Mouse (Mus musculus): ENCODE measurements around the gene Rc3h1.
"Not testable (repeated sequence)": the region's sequence is repeated elsewhere in the genome, so short reads cannot be mapped to it uniquely, and the experiment has no call there.

Rc3h1 gene

DNA sequence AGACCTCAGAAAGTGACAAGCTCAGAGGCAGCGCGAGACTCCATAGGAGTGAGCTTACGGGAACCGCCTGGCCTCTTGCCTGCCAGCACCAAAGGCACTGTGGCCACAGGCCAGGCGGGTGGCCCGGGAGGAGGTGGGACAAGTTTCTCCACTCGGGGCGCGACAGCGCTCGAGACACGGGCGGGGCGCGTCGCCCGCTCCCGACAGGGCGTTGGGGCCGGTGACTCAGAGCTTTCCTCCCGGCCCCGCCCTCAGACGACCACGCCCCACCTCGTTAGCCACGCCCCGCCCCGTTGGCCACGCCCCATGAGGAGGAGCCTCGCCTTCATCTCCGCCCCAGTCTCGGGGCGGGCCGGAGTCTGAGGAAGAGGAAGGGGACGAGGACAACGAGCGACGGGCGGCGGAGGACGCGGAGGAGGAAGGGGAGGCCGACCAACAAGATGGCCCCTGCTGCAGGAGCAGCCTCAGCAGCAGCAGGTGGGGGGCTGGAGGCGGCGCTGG, at the start of gene Rc3h1:
TSS of gene Rc3h1 (plus strand) at position 362 of the 501 bp plus-strand sequence.
- peak; percentile 96 for DNase-seq (ENCODE audit: low read depth, low spot score)

DNA sequence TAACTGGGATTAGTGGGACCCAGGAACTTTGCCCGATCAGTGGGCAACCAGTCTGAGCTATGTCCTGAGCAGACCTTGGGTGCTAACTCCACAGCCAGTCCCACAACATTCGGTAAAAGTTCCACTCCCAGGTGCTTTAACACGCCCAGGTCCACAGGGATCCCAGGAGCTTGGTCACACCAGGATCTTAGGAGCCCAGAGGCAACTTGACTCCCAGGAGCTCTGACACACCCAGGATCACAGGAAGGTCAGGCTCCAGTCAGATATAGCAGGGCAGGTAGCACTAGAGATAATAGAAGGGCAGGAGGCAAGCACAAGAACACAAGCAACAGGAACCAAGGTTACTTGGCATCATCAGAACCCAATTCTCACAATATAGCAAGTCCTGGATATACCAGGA, 48.1 kb upstream of the Rc3h1 start:
- DNase-seq (ENCODE audit: low read depth, low spot score): no peak

DNA sequence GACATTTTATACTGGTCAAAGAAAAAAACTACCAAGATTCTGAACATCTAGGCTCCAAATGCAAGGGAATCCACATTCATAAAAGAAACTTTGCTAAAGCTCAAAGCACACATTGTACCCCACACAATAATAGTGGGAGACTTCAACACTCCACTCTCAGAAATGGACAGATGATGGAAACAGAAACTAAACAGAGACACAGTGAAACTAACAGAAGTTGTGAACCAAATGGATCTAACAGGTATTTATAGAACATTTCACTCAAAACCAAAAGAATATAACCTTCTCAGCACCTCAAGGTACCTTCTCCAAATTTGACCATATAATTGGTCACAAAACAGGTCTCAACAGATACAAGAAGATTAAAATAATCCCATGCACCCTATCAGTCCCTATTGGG, 46.3 kb upstream of the Rc3h1 start:
- not testable (repeated sequence) for DNase-seq (ENCODE audit: low read depth, low spot score)

DNA sequence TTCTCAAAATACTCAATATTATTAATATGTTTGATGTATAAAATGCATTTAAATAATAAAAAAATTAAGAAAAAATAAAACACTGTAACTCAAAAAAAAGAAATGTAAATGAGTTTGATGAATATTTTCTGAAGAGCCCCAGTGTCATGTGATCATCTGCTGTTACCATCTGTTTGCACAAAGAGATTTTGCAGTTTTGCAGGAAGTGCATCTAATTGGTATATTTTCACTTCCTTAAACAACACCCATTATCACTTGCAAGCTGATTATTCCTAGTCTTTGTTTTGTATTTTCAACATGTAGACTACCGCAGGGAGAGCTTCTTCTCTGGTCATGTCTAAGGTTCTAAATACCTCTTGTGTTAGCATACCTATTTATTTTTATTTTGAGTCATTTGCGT, 45.1 kb upstream of the Rc3h1 start:
- no peak for DNase-seq (ENCODE audit: low read depth, low spot score)

DNA sequence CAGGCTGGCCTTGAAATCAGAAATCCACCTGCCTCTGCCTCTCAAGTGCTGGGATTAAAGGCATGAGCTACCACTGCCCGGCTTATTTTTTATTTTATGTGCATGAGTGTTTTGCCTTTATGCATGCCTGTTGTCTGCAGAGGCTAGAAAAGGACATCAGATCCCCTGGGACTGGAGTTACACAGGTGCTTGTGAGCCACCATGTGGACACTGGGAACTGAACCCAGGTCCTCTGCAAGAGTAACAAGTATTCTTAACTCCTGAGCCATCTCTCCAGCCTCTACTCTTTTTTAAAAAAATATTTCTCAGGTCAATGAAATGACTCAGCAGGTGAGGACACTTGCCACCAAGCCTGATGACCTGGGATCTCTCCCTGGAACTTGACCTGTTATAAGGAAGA, 44.6 kb upstream of the Rc3h1 start:
- no peak for DNase-seq (ENCODE audit: low read depth, low spot score)

DNA sequence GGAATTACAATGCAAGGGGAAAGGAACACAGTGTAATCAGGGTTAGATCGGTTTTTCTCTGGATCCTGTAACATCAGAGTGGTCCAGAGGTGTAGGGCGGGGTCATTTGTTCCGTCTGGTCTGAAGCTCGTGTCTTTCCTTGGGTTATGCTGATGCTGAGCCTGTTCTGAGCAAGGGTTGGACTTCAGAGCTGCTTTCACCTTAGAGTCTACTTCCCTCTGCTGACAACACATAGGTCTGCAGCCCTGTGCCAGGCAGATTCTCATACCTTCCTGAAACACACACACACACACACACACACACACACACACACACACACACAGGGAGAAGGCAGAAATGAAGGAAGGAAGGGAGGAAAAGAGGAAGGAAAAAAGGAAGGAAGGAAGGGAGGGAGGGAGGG, 43.2 kb upstream of the Rc3h1 start:
- DNase-seq (ENCODE audit: low read depth, low spot score): peak; percentile 90

DNA sequence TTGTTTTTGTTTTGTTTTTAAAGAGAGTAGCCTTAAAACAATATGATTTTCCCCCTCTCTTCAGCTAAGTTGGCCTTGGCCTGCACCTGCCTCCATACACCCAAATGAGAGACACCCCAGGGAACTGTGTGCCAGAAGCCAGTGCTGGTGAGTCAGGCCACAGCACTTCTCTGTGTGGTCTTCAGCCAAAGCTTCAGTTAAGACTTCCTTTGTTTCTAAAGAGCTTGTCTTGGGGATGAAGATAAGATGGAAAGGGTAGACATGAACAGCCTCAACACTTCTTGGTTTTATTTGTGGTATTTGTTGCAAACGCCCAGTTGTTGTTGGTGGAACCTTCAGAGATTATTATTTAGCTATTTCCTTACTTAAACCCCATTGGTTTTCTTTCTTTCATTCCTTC, 31.5 kb upstream of the Rc3h1 start:
- DNase-seq (ENCODE audit: low read depth, low spot score): no peak

DNA sequence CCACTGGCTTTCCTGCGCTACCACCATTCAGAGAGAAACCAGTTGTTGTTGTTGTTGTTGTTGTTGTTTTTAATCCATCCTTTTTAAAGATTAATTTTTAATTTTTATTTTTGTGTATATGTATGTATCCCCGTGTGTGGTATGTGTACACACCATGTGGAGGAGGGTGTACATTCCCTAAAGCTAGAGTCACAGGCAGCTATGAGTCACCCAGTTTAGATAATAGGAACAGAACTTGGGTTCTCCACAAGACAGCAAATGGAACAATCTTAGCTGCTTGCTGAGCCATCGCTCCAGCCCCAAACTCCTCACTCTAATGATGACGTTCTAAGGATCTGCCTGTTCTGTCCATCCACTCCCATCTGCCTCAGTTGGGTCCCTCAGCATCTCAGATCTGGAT, 29.2 kb upstream of the Rc3h1 start:
- peak; percentile 24 for DNase-seq (ENCODE audit: low read depth, low spot score)

DNA sequence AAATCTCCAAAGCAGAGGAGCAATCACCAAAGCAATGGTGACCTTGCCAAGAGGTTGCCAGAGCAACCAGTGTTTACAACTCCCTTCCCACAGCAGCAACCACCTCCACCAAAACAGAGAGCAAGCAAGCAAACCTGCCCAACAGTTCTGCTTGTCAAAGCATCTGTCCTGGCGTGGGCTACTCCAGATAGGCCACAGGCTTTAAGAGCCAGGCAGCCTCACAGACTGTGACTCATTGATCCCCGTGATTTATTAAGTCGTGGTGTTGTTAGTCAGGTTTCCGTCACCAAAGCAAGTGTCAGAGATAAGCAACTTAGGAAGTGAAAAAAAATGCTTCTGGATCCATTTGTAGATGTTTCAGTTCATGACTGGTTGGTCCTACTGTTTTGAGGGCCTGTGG, 27.7 kb upstream of the Rc3h1 start:
- DNase-seq (ENCODE audit: low read depth, low spot score): peak; percentile 19

DNA sequence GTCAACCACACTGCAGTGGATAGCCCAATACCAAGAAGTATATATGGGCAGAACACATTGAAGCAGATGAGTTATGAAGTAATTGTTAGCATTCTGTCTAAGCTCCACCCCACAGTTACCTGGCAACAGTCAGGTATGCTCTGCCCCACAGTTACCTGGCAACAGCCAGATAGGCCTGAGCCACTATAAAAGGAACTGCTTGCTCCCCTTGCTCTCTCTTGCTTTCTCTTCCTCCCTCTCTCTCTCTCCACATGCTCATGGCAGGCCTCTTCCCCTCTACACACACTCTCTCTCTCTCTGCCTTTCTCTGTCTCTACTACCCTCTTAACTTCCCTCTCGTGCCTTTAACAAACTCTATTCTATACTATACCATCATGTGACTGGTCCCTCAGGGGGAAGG, 24.8 kb upstream of the Rc3h1 start:
- DNase-seq (ENCODE audit: low read depth, low spot score): not testable (repeated sequence)

DNA sequence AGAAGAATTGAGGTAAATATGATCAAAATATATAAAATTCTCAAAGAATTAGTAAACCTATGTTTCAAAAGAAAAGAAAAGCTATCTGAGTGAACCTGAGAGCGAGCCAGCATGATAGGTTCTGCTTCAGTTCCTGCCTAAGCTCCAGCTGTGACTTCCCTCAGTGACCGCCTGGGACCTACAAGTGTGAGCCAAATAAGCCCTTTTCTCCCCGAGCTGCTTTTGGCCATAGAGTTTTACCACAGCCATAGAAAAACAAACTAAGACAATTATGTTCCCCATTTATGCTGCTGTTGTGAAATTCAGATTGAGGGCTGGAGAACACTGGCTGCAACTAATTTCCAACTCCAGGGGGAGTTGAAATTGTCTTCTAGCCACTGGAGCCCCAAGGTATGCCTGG, 24.2 kb upstream of the Rc3h1 start:
- DNase-seq (ENCODE audit: low read depth, low spot score): no peak

DNA sequence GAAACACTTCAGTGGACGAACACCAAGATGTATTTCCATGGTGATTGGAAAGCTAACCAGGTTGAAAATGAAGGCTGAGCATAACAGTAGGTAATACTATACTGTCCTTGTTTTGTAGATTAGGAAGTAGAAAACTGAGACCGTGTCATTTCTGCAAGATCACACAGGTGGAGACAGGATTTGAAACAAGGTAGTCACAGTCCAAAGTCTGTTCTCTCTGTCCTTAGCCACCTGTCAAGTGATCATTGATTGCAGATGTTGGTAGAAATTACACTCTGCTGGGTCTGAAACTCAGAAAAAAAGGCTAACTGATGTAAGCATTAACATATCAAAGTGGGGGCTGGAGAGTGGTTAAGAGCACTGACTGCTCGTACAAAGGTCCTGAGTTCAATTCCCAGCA, 21.9 kb upstream of the Rc3h1 start:
- DNase-seq (ENCODE audit: low read depth, low spot score): no peak

DNA sequence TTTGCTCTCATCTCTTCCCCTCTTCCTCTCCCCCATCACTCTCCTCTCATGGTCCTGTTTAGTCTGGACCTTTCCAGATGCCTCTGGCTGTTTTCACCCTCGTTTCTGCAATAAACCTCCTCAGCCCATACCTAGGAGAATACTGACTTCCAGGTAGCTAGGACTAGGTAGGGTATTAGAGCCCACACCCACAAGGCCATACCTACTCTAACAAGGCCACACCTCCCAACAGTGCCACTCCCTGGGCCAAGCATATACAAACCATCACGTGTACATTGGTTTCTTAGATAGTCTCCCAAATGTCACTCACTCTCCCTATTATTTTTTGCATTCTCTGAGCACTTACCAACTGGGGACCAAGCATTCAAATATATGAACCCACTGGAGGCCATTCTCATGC, 21.2 kb upstream of the Rc3h1 start:
- no peak for DNase-seq (ENCODE audit: low read depth, low spot score)

DNA sequence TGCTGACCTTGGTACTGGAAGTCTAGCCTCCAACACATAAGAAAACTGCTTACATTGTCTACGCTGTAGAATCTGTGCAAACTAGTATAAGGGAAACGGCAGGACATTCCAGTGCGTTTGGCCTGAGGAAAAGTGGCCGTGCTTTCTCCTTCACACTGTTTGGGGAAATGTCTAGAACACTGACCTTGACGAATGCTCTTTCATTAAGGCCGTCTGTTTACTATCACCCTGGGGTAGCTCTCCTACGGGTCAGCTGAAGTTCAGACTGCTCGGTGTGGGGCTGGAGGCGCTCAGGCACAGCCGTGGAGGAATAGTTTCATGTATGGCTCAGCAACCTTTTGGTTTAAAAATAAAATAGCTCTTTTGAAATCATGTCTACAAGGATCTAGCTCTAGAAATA, 6.5 kb upstream of the Rc3h1 start:
- DNase-seq (ENCODE audit: low read depth, low spot score): no peak

DNA sequence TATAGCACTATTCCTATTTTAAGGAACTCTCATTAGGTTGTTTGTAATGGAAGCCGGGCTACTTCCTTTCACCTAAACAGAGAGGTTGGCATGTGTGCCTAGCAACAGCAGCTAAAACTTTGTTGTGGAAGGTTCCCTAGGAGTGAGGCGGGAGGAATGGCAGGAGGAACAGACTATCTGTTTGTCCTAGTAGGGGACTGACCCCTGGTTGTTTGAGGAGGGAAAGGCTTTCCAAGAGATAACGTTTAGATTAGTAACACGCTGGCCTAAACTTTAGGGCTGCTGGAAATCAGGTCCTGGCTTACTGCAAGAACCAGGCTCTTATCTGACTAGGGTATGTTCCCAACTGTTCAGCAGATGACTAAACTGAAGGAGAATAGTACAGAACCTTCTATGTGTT, 2.2 kb upstream of the Rc3h1 start:
- DNase-seq (ENCODE audit: low read depth, low spot score): no peak

DNA sequence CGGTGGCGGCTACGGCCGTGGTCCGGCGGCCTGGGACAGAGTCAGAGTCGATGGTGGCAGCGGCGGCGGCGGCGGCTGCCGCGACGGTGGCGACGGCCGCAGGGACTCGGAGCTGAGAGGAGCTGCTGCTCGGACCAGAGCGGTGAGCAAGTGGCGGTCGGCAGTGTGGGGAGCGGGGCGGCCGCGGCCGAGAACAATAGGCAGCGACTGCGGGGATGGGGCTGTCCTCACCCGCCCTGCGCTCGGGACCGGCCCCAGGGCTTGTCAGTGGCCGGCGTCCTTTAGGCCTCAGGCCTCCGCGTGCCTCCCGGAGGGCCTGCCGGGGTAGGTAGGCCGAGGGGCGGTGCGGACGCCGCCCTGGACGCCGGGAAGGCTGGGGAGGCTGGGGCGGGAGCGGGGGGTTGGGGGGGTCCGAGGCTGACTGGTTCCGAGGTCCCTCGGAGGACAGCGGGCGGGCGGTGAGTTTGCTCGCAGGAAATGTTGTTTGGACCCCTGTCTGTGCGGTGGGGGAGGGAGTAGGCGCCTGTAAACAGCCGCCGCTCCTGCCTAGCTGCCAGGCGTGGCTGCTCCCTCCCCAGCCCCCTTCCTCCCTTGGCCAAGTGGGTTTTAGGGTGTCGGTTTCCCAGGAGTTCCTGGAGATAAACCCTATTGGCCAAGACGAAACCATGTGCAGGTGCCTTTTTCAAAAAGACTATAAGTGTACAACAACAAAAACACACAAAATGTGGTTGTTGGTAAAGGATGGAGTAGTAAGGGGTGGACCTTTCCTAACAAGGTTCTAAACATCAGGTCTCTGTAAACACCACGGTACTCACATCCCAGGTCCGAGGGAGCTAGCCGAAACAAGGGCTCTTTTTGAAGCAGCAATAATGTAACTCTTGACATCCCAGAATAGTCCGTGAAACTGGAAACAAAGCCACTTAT, 602 bp downstream of the Rc3h1 start:
- peak; percentile 59 for DNase-seq (ENCODE audit: low read depth, low spot score)

DNA sequence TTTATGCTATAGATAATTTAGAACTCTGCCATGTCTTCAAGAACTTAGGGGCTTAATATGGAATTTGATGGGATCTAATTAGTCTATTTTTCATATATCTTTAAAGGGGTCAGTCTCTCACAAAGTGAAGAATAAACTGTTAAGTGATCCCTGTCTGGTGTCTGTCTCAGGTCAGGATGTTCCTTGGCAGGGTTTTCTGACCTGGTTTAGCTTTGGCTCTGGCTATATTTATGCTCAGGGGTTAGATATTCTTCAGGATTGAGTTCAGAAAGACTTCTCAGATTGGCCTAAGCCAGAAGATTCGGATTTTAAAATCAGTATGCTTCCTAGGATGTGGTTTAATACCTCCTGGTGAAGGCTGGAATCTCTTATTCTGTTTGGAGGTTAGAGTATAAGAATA, 4.0 kb downstream of the Rc3h1 start:
- DNase-seq (ENCODE audit: low read depth, low spot score): no peak

DNA sequence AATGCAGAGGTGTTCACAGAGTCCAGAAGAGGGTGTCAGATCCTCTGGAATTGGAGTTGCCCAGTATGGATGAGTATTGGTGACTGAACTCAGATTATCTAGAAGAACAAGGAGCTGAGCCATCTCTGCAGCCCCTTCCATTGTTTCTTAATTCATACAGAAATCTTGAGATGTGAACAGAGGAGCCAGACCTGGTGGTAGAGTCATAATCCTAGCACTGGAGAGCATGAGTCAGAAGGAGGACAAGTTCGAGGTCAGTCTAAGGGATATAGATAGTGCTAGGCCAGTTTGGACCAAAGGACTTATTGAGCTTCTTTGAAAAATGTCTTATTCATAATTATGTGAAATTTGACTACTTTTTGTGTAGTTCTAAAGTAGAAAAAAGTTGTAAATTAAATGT, 4.6 kb downstream of the Rc3h1 start:
- no peak for DNase-seq (ENCODE audit: low read depth, low spot score)

DNA sequence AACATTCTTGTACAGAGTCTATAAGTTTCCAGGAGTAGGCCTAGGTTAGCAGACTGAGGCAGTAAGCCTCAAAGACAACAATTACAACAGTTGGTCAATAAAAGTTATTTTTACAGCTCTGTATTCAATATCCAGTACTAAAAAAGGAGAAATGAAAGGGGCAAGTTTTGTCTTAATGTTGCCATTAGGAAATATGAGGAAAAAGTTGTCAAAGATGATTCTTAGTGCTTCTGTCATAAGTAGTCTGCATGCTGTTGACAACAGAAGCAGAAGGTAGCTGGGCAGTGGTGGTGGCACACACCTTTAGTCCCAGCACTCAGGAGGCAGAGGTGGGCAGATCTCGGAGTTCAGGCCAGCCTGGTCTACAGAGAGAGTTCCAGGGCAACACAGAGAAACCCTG, 13.2 kb downstream of the Rc3h1 start:
- DNase-seq (ENCODE audit: low read depth, low spot score): no peak

DNA sequence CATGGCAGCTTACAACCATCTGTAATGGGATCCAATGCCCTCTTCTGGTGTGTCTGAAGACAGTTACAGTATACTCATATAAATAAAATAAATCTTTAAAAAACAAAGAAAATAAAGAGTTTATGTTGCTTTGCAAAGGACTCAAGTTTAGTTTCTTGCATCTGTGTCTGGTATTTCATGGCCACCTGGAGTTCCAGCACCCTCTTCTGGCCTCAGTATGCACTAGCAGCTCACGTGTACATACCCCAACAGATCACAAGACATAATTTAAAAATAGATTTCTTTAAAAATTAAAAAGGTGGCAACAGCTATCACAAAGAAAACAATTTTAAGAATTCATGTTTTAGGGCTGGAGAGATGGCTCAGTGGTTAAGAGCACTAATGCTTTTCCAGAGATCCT, 15.7 kb downstream of the Rc3h1 start:
- no peak for DNase-seq (ENCODE audit: low read depth, low spot score)

DNA sequence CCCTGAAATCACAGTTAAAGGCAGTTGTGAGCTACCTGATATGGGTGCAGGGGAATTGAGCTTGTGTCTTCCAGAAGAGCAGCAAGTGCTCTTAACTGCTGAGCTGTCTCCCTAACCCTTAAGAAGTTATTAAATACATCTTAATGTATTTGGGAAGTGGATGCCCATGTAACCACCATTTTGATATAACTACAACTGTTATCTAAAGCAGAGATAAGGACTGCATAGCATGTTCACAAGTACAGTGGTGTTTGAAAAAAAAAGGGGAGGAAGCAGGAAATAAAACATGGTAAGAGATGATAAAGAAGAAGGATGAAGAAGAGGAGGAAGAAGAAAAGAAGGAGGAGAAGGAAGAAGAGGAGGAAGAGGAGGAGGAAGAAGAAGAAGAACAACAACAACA, 25.1 kb downstream of the Rc3h1 start:
- DNase-seq (ENCODE audit: low read depth, low spot score): no peak

DNA sequence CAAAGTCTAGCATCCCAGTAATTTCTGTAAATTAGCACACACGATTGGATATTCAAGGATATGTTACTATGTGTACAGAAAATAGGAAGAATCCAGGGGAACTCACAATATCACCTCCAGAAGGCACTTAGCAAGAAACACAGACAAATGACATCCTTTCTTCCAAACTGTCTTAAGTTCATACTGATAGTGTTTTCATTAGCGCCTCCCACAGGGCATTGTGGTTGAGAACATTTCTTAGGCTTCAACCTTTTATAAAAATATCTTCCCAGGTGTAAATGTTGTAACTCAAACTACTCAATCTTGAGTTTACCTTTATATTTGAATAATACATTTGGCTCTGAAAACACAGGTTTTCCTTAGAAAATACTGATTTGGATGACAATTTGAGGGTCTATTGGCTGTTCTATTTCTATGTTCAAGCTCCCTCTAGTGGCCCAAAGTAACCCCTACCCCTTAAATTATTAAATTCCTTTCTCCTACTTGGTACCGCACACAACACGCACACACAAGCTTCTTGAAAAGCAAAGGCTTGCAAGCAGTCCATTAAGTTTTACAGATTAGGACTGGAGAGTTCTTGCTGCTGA, 27.8 kb downstream of the Rc3h1 start:
- peak; percentile 57 for DNase-seq (ENCODE audit: low read depth, low spot score)

DNA sequence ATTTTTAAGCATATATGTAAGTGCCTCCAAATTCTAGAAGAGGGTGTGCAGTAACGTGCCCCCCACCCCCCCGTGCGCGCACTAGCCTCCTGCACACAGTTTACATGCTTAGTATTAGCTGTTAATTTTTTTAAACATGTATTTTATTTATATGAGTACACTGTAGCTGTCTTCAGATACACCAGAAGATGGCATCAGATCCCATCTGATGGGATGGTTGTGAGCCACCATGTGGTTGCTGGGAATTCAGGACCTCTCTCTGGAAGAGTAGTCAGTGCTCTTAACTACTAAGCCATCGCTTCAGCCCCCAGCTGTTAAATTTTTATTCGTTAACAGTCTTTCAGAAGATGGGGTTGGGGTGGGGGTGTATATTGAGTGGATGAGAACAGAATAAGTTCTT, 29.3 kb downstream of the Rc3h1 start:
- peak; percentile 51 for DNase-seq (ENCODE audit: low read depth, low spot score)
